ENCODE assay signal across 21 mouse cellular contexts in the genomic region with DNA sequence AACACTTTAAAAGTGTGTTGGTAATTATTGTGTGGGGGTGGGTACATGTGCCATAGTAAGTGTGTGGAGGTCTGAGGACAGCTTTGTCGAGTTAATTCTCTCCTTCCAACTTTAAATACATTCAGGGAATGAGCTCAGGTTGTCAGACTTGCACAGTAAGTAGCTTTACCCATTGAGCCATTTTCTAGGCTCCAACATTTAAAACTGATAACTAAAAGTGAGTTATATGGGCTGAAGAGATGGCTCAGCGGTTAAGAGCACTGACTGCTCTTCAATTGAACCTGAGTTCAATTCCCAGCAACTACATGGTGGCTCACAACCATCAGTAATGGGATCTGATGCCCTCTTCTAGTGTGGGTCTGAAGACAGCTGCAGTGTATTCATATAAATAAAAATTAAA. TPM values are rescaled to one million over a fixed set of nuclear protein-coding genes. Genes with fewer than 3 reads are reported as not detected.
"Had no signal": no experiment of that assay in that cellular context is flagged by ENCODE, and none has a peak within 500 bp of the region (broad histone marks: within the 10 kb centered on the region; RNA-seq: fewer than 3 reads in every experiment).

No protein-coding gene starts in this region.

- H3K9ac ChIP-seq: lung, embryonic 14.5 days had no signal

- H3K9me3 ChIP-seq: midbrain, embryonic 10.5 days; midbrain, embryonic 12.5 days; neural tube, embryonic 13.5 days; neural tube, embryonic 15.5 days had no signal

- H3K27me3 ChIP-seq: midbrain, embryonic 12.5 days; neural tube, embryonic 13.5 days; neural tube, embryonic 15.5 days had no signal

- DNase-seq: lung, embryonic 14.5 days; lung, postnatal 10 days; lung, postnatal 4 days; midbrain, embryonic 14.5 days; retina, postnatal 1 day; right cerebral cortex, adult 18-20 months; right cerebral cortex, postnatal 25 days; right cerebral cortex, postnatal 4 days; spleen, adult 18-20 months; thymus, adult 18-20 months; thymus, postnatal 14 days; thymus, postnatal 36 days had no signal

- ATAC-seq: midbrain, embryonic 16.5 days had no signal

RNA-seq across cellular contexts. Expression of gene Abcc2, which starts 27.8 kb away (rescaled TPM):
- total RNA-seq: megakaryocyte-erythroid progenitor cell, adult 5-6 weeks had no signal
- polyA plus RNA-seq: lung, embryonic 14.5 days; lung, embryonic 16.5 days; midbrain, embryonic 12.5 days; midbrain, embryonic 14.5 days; myocyte; thymus, postnatal 0 days had no signal
